Mouse (Mus musculus) heart, adult 2 months (tissue): Measurements from ENCODE around the gene Akt3.

ENCODE experiments used
- CTCF ChIP-seq: fragments of 200-600 bp; IDR thresholded peaks from 2 replicates; pipeline ENCODE4 v1.8.1; 2022; ENCODE audit warnings: antibody characterized with exemption, mild to moderate bottlenecking, moderate library complexity
- POLR2A ChIP-seq: fragments of 200-500 bp; IDR thresholded peaks from 2 replicates; pipeline ENCODE4 v1.6.1; 2011; ENCODE audit warnings: mild to moderate bottlenecking, low read depth, low read length, control low read depth; ENCODE audit not compliant: insufficient read depth

DNA sequence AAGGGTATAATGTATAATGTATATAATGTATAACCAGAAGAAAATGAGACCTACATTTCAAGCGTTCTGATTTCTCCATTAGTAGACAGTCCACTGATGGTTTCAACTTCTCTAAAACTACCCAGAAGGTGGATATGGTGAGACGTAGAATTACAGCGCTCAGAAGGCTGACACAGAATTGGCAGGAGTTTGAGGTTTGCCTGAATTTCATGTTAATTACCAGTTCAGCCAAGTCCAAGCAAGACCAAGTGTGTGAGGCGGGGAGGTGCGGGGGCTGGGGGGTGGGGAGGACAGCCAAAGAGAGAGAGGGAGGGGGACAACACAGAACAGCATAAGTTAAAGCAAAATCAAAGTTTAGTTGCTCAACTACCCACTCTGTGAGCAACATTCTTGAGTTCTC lies 23.5 kb downstream of the Akt3 start:
- TF ChIP-seq CTCF = no peak
- TF ChIP-seq POLR2A = no peak
